Mouse (Mus musculus): ENCODE measurements around the gene Rimbp3. TPM values are rescaled to one million over a fixed set of nuclear protein-coding genes. Genes with fewer than 3 reads are reported as not detected.

Rimbp3 gene
- total and polyA plus RNA-seq, 3 experiments = 0.35 to 0.62 TPM; not detected in 1

DNA sequence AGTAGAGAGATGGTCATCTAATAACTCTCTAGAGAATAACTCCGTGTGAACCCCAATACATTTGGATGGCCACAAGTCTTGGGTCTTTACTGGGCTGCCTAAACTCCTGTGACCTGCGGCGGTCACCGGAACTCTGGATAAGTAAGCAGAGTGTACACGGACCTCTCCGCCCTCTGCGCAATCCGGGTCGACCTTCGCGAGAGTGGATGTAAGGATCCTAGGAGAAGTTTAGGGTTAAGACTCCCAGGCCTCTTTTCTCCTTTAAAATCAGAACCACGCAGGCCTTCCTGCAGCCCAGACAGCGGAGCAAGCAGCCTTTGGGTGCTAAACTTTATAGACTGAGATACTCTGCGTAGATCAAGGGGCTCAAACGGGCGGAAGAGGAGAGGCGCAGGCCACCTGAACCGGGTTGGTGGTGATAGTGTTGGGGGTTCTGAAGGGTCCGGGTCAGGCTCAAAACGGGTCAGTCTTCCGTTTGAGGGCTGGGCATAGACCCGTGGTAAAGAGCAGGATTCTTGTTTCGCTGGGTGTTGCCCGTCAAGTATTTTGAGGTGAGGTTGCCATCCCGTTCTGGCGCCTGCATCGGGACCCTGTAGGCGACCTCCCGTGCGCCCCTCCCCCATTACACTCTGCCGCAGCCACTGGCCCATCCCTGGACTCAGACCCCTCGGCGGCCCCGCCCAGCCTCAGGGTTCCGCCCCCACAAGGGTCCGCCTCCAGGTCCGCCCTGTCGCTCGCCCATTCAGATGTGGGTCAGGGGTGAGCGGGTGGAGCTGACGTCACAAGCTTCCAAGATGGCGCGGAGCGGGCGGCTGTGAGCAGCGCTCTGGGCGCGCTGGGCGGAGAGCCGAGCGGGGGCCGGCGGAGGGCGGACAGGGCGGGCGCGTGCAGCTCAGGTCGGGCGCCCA lies 24.6 kb downstream of the Rimbp3 start, which contains the start of gene Hic2 (continued):
- no peak for TF ChIP-seq NRF1 (IDR thresholded peaks at IDR 0.05; ENCODE audit: insufficient read depth, low read depth, low read length, poor library complexity, severe bottlenecking)
- TF ChIP-seq GATA1 (IDR thresholded peaks at IDR 0.05; ENCODE audit: low read depth, low read length) = no peak
- TF ChIP-seq USF1 (IDR thresholded peaks at IDR 0.05; ENCODE audit: low read depth, low read length) = no peak
- TF ChIP-seq TCF12 (IDR thresholded peaks at IDR 0.05; ENCODE audit: low read depth, low read length) = peak; percentile 68; the same call in 1 of the 2 replicates
- peak; percentile 70; the same call in 1 of the 2 replicates for TF ChIP-seq POLR2AphosphoS2 (IDR thresholded peaks at IDR 0.05; ENCODE audit: low read length)
- no peak for TF ChIP-seq RAD21 (IDR thresholded peaks at IDR 0.05; ENCODE audit: low read depth, low read length)
- TF ChIP-seq KAT2A (conservative IDR thresholded peaks at IDR 0.05; ENCODE audit: low read depth, low read length) = no peak
- TF ChIP-seq MAFK (IDR thresholded peaks at IDR 0.05; ENCODE audit: borderline replicate concordance, low read depth, low read length) = no peak
- no peak for TF ChIP-seq JUND (IDR thresholded peaks at IDR 0.05; ENCODE audit: low read depth, low read length)
- peak; percentile 67; the same call in 1 of the 2 replicates for TF ChIP-seq ZMIZ1 (IDR thresholded peaks at IDR 0.05; ENCODE audit: low read depth, low read length)
- no peak for TF ChIP-seq ELF1 (IDR thresholded peaks at IDR 0.05; ENCODE audit: low read depth, low read length)
- 0 out of 2 replicates have a peak, but pooled peaks have one; percentile 14 for TF ChIP-seq TBP (IDR thresholded peaks at IDR 0.05; ENCODE audit: low read depth, low read length)
- peak; percentile 84 to 92; a peak in 3 of 4 replicates for TF ChIP-seq POLR2A (IDR thresholded peaks at IDR 0.05; ENCODE audit: control insufficient read depth in 1 of 2, insufficient read depth in 1 of 2, low read depth in 1 of 2, low read length in 2 of 2, poor library complexity in 1 of 2)
- TF ChIP-seq SMC3 (IDR thresholded peaks at IDR 0.05; ENCODE audit: low read depth, low read length) = no peak
- no peak for TF ChIP-seq GABPA (IDR thresholded peaks at IDR 0.05; ENCODE audit: low read depth, low read length)
- peak; percentile 59 for TF ChIP-seq HCFC1 (IDR thresholded peaks at IDR 0.05; ENCODE audit: low read depth, low read length)

DNA sequence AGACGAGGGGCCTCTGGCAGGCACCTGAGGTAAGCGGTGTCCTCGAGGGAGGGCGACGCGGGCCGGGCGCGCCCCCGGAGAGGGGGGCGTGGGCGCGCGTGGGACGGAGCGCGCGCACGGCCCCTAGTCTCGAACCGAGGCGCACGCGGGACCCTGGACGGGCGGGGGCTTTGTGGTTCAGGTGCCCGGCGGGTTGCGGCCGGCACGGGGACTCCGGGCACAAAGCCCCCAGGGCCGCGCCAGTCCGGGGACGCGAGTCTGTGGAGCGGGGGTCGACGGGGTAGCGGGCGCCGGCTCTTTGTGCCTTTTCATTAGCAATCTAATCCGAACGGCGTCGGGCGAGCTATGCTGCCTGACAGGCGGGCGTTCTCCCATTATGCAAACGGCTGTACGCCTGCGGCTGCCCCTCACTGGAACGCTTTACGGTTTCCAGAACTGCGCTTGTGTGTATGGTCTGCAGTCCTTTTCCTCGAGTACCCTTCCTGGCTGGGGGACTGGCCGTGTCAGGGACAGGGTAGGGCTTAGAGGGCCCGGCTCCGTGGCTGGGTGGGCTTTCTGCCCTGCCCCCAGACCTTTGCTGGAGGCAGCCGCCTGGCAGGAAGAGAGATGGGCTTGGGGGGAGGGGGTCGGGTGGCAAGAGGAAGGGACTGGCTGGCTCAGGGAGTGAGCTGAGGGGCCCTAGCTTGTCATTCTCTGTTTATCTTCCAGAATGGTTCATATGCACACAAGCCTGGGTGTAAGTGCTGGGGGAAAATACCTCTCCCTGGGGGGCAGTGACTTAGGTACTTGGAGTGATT lies 25.5 kb downstream of the Rimbp3 start:
- H3K4me1 ChIP-seq (ENCODE audit: control insufficient read depth in 1 of 2, insufficient read depth in 2 of 2, low read length in 2 of 2) = peaks cover 28 to 48% of the 10 kb centered on the region in 2 experiments
- peak overlapping the region; percentile 88 to 97 for H3K4me3 ChIP-seq (ENCODE audit: control insufficient read depth in 1 of 2, insufficient read depth in 1 of 2, low read depth in 2 of 2, low read length in 2 of 2)
- H3K9me3 ChIP-seq (replicated peaks; ENCODE audit: insufficient read depth, low read length) = no peaks in the 10 kb centered on the region
- H3K27ac ChIP-seq (ENCODE audit: control insufficient read depth, low read depth, low read length) = peak overlapping the region; percentile 61
- peak; percentile 70 for DNase-seq (ENCODE audit: low read depth, low spot score)
- peaks cover 0 to 35% of the 10 kb centered on the region in 2 experiments; a peak in 2 of 4 replicates for H3K36me3 ChIP-seq (ENCODE audit: control insufficient read depth in 1 of 2, insufficient read depth in 2 of 2, low read length in 2 of 2)
- no peaks in the 10 kb centered on the region for H3K27me3 ChIP-seq (ENCODE audit: control insufficient read depth in 1 of 2, insufficient read depth in 2 of 2, low read length in 2 of 2)
- H3K9ac ChIP-seq (ENCODE audit: control insufficient read depth, low read depth, low read length, poor library complexity, severe bottlenecking) = peak overlapping the region; percentile 95
- peaks cover 30% of the 10 kb centered on the region for H3K79me2 ChIP-seq (ENCODE audit: control insufficient read depth, insufficient read depth, low read length, poor library complexity)
- TF ChIP-seq MAFK (IDR thresholded peaks at IDR 0.05; ENCODE audit: borderline replicate concordance, low read depth, low read length) = no peak
- 0 out of 4 replicates have a peak, but pooled peaks of 1 of the 2 experiments have one; percentile 2 for TF ChIP-seq EP300 (IDR thresholded peaks at IDR 0.05; ENCODE audit: low read depth in 1 of 2, low read length in 2 of 2)
- no peak for TF ChIP-seq USF1 (IDR thresholded peaks at IDR 0.05; ENCODE audit: low read depth, low read length)
- no peak for TF ChIP-seq ZMIZ1 (IDR thresholded peaks at IDR 0.05; ENCODE audit: low read depth, low read length)
- TF ChIP-seq CHD1 (IDR thresholded peaks at IDR 0.05; ENCODE audit: low read depth, low read length) = no peak
- no peak for TF ChIP-seq ZNF384 (IDR thresholded peaks at IDR 0.05; ENCODE audit: low read depth, low read length)
- no peak for TF ChIP-seq MYC (IDR thresholded peaks at IDR 0.05; ENCODE audit: low read depth, low read length)
- 0 out of 2 replicates have a peak, but pooled peaks have one; percentile 34 for TF ChIP-seq UBTF (IDR thresholded peaks at IDR 0.05; ENCODE audit: borderline replicate concordance, insufficient read depth, low read depth, low read length)
- no peak; a peak in 1 of 4 replicates for TF ChIP-seq POLR2A (IDR thresholded peaks at IDR 0.05; ENCODE audit: control insufficient read depth in 1 of 2, insufficient read depth in 1 of 2, low read depth in 1 of 2, low read length in 2 of 2, poor library complexity in 1 of 2)
- TF ChIP-seq MEF2A (IDR thresholded peaks at IDR 0.05; ENCODE audit: extremely low read depth, insufficient replicate concordance, low read depth, low read length, poor library complexity, severe bottlenecking) = no peak
- no peak for TF ChIP-seq GATA1 (IDR thresholded peaks at IDR 0.05; ENCODE audit: low read depth, low read length)
- TF ChIP-seq KAT2A (conservative IDR thresholded peaks at IDR 0.05; ENCODE audit: low read depth, low read length) = no peak; the same call in 1 of the 2 replicates
- TF ChIP-seq E2F4 (IDR thresholded peaks at IDR 0.05; ENCODE audit: borderline replicate concordance, low read depth, low read length) = no peak
- peak; percentile 6 for TF ChIP-seq SIN3A (IDR thresholded peaks at IDR 0.05; ENCODE audit: low read length)
- TF ChIP-seq CHD2 (IDR thresholded peaks at IDR 0.05; ENCODE audit: low read length) = no peak
- TF ChIP-seq ELF1 (IDR thresholded peaks at IDR 0.05; ENCODE audit: low read depth, low read length) = no peak
- TF ChIP-seq POLR2AphosphoS5 (IDR thresholded peaks at IDR 0.05; ENCODE audit: borderline replicate concordance, low read depth, low read length) = no peak
- no peak for TF ChIP-seq MYB (IDR thresholded peaks at IDR 0.05; ENCODE audit: low read depth, low read length)
- TF ChIP-seq ZC3H11A (IDR thresholded peaks at IDR 0.05; ENCODE audit: low read depth, low read length) = no peak
- TF ChIP-seq TCF12 (IDR thresholded peaks at IDR 0.05; ENCODE audit: low read depth, low read length) = no peak
- no peak for TF ChIP-seq GABPA (IDR thresholded peaks at IDR 0.05; ENCODE audit: low read depth, low read length)
